Mouse (Mus musculus) C2C12 (cell line): Measurements from ENCODE around the gene Uts2b. TPM values are rescaled to one million over a fixed set of nuclear protein-coding genes. Genes with fewer than 3 reads are reported as not detected.

Experiments
- H3K27me3 ChIP-seq: one replicate; pipeline ENCODE4 v1.6.1; 2011; ENCODE audit not compliant: control insufficient read depth, insufficient read depth, insufficient read length
- H3K36me3 ChIP-seq: one replicate; pipeline ENCODE4 v1.6.1; 2011; ENCODE audit not compliant: control insufficient read depth, insufficient read depth
- H3K4me3 ChIP-seq: one replicate; pipeline ENCODE4 v1.5.1; 2011; ENCODE audit warnings: mild to moderate bottlenecking, control low read depth; ENCODE audit not compliant: poor library complexity, insufficient read depth, severe bottlenecking
- H3K79me2 ChIP-seq: one replicate; pipeline ENCODE4 v1.6.1; 2011; ENCODE audit not compliant: control insufficient read depth, insufficient read depth
- H3K79me3 ChIP-seq: one replicate; pipeline ENCODE4 v1.6.1; 2011; ENCODE audit warnings: low read depth, control low read depth
- H3ac ChIP-seq: one replicate; pipeline ENCODE3; 2011; ENCODE audit warnings: low read depth; ENCODE audit not compliant: control insufficient read depth, insufficient read length
- CEBPB ChIP-seq: IDR thresholded peaks from one replicate; pipeline ENCODE4 v1.6.1; 2011; ENCODE audit warnings: low read depth, mild to moderate bottlenecking, control low read depth, moderate library complexity
- CTCF ChIP-seq: IDR thresholded peaks from one replicate; pipeline ENCODE4 v1.5.1; 2011; ENCODE audit not compliant: control insufficient read depth, insufficient read depth, insufficient read length
- FOSL1 ChIP-seq: IDR thresholded peaks from one replicate; pipeline ENCODE4 v1.8.0; 2011; ENCODE audit warnings: mild to moderate bottlenecking, low read length; ENCODE audit not compliant: poor library complexity, insufficient read depth, severe bottlenecking
- MAX ChIP-seq: IDR thresholded peaks from one replicate; pipeline ENCODE4 v1.6.1; 2011; ENCODE audit warnings: mild to moderate bottlenecking, control low read depth
- MYOD1 ChIP-seq: IDR thresholded peaks from one replicate; pipeline ENCODE4 v1.6.1; 2011; ENCODE audit warnings: low read depth; ENCODE audit not compliant: control insufficient read depth, insufficient read length
- MYOG ChIP-seq: IDR thresholded peaks from one replicate; pipeline ENCODE4 v1.6.1; 2011; ENCODE audit not compliant: control insufficient read depth, insufficient read length; ENCODE audit errors: extremely low read depth
- USF1 ChIP-seq: IDR thresholded peaks from one replicate; pipeline ENCODE4 v1.6.1; 2011; ENCODE audit warnings: low read depth, mild to moderate bottlenecking, control low read depth, moderate library complexity
- polyA plus RNA-seq: library from polyadenylated mRNA; unstranded; fragments of >200 nt; fragmentation: generic; extraction: Trizol; gene quantifications from one replicate; pipeline ENCODE4 v1.2.1, GENCODE M21; 2012; ENCODE audit warnings: missing spikeins

Gene Uts2b
- polyA plus RNA-seq, 1 experiment: not detected

DNA sequence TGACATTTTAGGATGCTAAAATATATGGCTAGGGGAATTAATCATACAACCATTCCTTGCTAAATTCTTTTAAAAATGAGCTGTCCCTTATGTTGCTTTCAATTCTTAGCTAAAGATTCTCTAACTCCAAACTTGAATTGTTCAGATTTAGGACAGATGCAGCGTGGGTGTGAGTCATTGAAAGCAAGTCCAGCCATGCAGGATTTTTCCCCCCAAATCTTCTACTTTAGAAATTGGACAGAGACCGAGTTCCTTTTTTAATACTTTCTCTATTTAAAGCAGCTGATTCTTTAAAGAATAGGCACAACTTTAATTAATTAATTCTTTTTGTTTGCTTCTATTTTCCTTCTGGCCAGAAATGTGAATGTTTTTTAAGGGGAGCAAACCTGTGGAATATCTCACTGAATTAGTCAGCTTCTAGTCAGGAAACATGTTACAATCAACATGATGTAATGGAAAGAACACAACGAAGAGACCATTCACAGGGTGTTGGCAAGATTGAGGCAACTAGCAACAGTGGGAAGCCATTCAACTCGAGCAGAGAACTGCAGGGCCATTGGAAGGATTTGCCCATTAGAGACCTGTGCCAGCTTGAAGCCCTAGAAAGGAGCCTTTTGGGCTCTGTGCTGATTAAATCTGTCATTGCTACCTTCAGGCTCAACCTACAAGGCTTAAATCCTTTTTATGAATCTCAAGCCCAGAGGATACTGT is 15.0 kb upstream of the Uts2b start:
- Histone ChIP-seq H3ac (no peak overlapping the region), H3K27me3 (no peaks in the 10 kb centered on the region), H3K4me3 (no peak overlapping the region), H3K36me3 (no peaks in the 10 kb centered on the region), H3K79me2 (peaks cover 12% of the 10 kb centered on the region), H3K79me3 (peaks cover 8% of the 10 kb centered on the region)
- TF ChIP-seq MAX (no peak), MYOG (no peak), CEBPB (no peak), FOSL1 (no peak), CTCF (no peak), MYOD1 (no peak), USF1 (no peak)

DNA sequence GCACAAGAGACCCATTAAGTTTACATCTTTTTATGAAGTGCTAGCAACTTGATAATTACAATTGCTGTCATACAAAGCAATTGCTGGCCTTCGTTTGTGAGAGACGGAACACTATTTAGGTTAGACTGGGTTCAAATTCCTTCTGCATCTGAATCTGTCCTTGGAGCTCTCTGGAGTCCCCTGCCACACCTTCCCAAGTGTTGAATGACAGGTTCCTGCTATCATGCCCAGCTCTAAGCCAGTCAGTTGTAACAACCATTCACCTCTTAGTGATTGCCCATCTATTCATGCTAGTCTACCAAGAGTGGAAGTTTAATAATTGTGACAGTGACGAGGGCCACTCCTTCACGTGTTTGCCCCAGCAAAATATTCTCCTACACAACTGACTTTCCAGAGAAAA is 12.2 kb upstream of the Uts2b start:
- no peaks in the 10 kb centered on the region for H3K79me2 ChIP-seq
- no peaks in the 10 kb centered on the region for H3K27me3 ChIP-seq
- no peak overlapping the region for H3K4me3 ChIP-seq
- no peaks in the 10 kb centered on the region for H3K79me3 ChIP-seq
- H3K36me3 ChIP-seq: no peaks in the 10 kb centered on the region
- no peak overlapping the region for H3ac ChIP-seq
- no peak for TF ChIP-seq FOSL1
- TF ChIP-seq MYOD1: no peak
- TF ChIP-seq CEBPB: no peak
- TF ChIP-seq MAX: no peak
- no peak for TF ChIP-seq MYOG
- no peak for TF ChIP-seq CTCF
- TF ChIP-seq USF1: no peak

DNA sequence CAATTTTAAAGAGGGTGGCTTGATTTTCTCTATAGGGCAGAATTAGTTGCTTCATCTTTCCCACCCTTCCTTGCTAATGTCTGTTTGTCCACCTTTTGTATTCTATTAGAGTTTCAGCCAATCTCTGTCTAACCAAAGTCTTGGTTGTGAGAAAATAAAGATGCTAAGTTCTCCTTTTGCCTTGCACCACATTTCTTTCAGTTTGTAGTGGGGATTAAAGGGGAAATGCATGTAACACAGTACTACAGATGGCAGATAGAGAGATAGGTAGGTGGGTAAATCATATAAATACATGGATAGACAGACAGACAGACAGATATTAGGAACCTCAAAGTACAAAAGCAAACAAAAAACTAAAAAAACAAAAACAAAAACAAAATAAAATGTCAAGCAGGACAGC is 6.5 kb upstream of the Uts2b start:
- TF ChIP-seq CEBPB (no peak), USF1 (no peak), MYOD1 (no peak), CTCF (no peak)
- Histone ChIP-seq H3K27me3 (no peaks in the 10 kb centered on the region), H3K79me2 (no peaks in the 10 kb centered on the region), H3K79me3 (no peaks in the 10 kb centered on the region), H3K36me3 (no peaks in the 10 kb centered on the region), H3ac (no peak overlapping the region), H3K4me3 (no peak overlapping the region)

DNA sequence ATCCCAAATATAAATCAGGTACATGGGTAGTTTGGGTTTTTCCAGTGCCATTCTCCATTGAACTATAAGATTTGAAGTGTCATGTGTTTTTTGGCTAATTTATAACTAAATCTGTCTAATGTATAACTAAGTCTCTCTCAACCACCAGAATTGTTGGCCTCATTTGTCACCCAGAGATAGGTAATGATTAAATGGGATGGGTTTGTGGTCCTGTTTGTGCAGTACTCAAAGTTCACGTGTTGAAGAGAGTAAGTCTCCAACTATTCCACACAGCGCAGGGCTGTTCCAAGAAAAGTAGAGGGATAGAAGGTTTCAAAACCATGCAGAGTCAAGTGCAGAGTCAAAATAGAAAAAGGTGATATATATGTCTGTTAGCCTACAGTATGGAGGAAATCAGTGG is 5.3 kb upstream of the Uts2b start:
- TF ChIP-seq CTCF: no peak
- TF ChIP-seq MAX: no peak
- TF ChIP-seq USF1: no peak
- no peak for TF ChIP-seq MYOD1
- TF ChIP-seq MYOG: no peak
- no peak for TF ChIP-seq FOSL1
- no peak for TF ChIP-seq CEBPB
- Histone ChIP-seq H3K79me2 (no peaks in the 10 kb centered on the region), H3ac (no peak overlapping the region)

DNA sequence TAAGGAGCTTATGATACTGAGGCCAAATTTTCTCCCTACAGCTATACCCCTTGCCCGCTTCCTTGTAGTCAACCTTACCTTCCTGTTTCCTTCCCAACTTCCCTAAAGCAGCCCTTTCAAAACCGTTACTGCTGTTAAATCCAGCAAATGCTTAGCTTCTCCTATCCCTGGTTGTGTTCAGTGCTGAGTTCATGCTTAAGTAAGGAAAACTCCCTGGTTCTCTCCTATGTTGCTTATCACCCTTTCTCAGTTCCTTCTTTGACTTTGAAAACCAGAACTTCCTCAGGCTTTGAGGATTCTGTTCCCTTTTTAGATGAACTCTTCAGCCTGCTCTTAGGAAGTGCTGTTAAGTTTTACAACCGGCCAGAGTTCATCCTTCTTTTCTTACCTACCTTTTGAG is 4.1 kb upstream of the Uts2b start:
- Histone ChIP-seq H3K79me2 (no peaks in the 10 kb centered on the region), H3K36me3 (no peaks in the 10 kb centered on the region), H3ac (no peak overlapping the region), H3K27me3 (no peaks in the 10 kb centered on the region), H3K79me3 (no peaks in the 10 kb centered on the region), H3K4me3 (no peak overlapping the region)
- TF ChIP-seq MYOD1 (no peak), CEBPB (no peak)

More for the DNA sequence above, 5.3 kb upstream of the Uts2b start:
- Histone ChIP-seq H3K79me3 (no peaks in the 10 kb centered on the region), H3K36me3 (no peaks in the 10 kb centered on the region), H3K4me3 (no peak overlapping the region), H3K27me3 (no peaks in the 10 kb centered on the region)

DNA sequence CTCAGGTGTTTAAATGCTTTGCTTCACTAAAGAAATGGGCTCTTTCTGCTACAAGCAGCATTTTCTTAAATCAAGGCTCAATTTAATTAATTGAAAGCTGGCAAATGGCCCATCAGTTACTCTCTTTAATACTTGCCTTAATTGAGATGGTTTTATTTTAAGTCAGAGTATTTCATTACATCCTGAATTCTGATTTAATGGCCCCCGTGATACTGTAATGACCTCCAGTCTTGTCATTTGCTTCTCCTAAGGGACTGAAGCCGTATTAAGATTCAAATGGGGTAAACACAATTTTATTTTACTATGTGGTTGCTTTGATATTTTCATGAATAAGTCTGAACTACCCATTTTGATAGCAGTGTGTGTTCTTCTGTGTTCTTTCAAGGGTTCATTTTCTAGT is 661 bp upstream of the Uts2b start:
- H3K27me3 ChIP-seq: no peaks in the 10 kb centered on the region
- TF ChIP-seq MAX (no peak), USF1 (no peak), MYOD1 (no peak), FOSL1 (no peak)
- H3K36me3 ChIP-seq: no peaks in the 10 kb centered on the region
- H3K79me2 ChIP-seq: no peaks in the 10 kb centered on the region
- no peak overlapping the region for H3K4me3 ChIP-seq
- no peak overlapping the region for H3ac ChIP-seq
- no peaks in the 10 kb centered on the region for H3K79me3 ChIP-seq
